Mouse (Mus musculus): ENCODE results near the gene 4931408C20Rik. TPM values are rescaled to one million over a fixed set of nuclear protein-coding genes. Genes with fewer than 3 reads are reported as not detected.
A peak's percentile ranks its signal among the peaks of the same experiment; 100 is the strongest.

4931408C20Rik gene
- not detected for total RNA-seq (2022)

DNA sequence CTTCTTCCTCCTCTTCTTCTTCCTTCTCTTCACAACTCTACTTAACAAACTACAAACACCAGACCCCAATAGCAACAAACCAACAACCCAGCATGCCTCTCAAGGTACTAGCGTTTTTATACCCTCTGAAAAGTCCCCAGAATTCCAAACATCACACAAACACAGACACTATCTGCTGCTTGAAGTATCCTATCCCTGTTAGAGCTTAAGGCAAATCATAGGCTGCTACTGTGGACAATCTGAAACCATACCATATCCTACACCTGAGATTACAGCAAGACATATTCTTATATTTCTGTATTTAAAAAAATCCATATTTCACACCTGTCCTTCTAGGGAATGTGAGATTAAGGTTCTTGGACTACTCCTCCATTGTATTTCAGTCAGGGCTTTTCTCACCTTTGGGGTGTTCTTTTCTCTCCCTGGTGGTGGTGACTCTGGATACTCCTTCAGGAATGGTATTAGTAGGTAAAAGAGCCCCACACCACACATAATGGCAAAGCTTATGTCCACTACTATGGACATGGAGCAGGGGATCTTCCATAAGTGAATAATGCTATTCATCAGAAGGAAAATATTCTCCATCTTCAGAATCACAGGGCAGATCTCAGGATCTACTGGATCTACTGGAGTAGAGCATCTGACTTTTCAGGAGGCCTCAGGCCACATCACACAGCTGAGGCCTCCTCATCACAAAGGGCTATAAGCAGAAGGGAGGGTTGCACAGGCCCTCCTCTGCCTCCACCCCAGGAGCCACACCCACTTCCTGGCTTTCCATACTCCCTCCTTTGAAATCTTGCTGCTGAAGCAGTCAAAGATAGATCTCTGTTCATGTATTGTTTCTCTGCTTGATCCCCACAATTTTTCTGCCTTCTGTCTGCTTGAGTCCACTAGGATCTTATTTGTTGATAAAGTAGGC, at the start of gene 4931408C20Rik:
TSS of gene 4931408C20Rik (minus strand) at position 619 of the 919 bp plus-strand sequence.
- peak in 1 of 2 experiments; percentile 7 for DNase-seq (ENCODE audit: low spot score in 2 of 2)

DNA sequence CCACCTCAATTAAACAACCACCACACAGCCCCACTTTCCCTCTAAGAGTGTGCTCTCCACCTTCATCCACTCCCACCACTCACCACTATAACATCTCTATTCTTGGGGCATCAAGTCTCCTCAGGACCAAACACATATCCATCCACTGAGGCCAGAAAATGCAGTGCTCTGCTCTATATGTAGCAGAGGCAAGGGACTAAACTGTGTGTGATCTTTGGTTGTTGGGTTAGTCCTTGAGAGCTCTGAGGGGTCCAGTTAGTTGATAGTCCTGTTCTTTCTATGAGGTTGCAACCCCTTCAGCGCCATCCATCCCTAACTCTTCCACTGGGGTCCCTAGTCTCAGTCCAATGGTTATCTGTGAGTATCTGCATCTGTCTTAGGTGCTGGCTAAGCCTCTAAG, 666 bp upstream of the 4931408C20Rik start:
- no peak for DNase-seq (ENCODE audit: low spot score in 2 of 2)

GRCm38 (mm10) chr1:26685952-26686693, 1.1 kb downstream of the 4931408C20Rik start:
- DNase-seq (ENCODE audit: low spot score in 2 of 2) = no peak

GRCm38 (mm10) chr1:26685383-26685782, 1.9 kb downstream of the 4931408C20Rik start:
- no peak for DNase-seq (ENCODE audit: low spot score in 2 of 2)

- no peak for DNase-seq (ENCODE audit: low spot score in 2 of 2)
These were observed 37.4 kb downstream of the 4931408C20Rik start for GRCm38 (mm10) chr1:26649704-26650388.

- DNase-seq (ENCODE audit: low spot score in 2 of 2) = no peak
These were observed 51.2 kb downstream of the 4931408C20Rik start for GRCm38 (mm10) chr1:26636051-26636450.

All from layer of hippocampus, adult 8-10 months (tissue).